Mouse (Mus musculus) G1E (cell line): ENCODE measurements at regions not wholly inside any gene's neighbourhood (a gene's known extent, or its start where the extent isn't known, plus 50 kb on each side); places are given as distances from the start of the nearest gene placed in this dataset.

ENCODE experiments used
- CTCF ChIP-seq: IDR thresholded peaks from 2 replicates; pipeline ENCODE4 v1.5.1; 2012; ENCODE audit warnings: low read depth, low read length, inconsistent platforms, mixed read lengths
- GATA1 ChIP-seq: IDR thresholded peaks from 2 replicates; pipeline ENCODE4 v1.6.1; 2012; ENCODE audit warnings: borderline replicate concordance, low read length, inconsistent platforms, mixed read lengths
- GATA2 ChIP-seq: IDR thresholded peaks from 2 replicates; pipeline ENCODE4 v1.6.1; 2012; ENCODE audit warnings: low read depth, low read length, inconsistent platforms, borderline replicate concordance
- POLR2AphosphoS5 ChIP-seq: IDR thresholded peaks from 2 replicates; pipeline ENCODE4 v1.6.1; 2012; ENCODE audit warnings: low read depth, low read length, inconsistent platforms; ENCODE audit not compliant: insufficient replicate concordance
- TAL1 ChIP-seq: conservative IDR thresholded peaks from 2 replicates; pipeline ENCODE4 v1.6.1; 2012; ENCODE audit warnings: low read depth, low read length, inconsistent platforms, mixed read lengths

DNA sequence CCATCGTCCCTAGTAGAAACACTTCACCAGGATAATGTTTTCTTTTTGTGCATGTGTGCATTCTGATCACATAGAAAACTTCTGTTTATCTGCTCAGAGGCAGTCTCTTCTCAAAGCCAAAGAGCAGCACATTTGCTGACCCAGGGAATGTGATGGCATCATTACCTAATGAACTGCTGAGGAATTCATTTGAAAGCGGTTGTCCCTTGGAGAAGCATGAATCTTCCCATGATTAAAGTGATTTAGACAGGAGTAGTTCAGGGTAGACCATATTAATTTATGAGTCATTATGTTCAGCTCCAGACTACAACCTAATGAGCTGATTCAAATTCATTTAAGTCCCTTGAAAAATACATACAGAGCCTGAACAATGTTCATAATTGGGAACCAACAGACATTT lies 271.1 kb upstream of the Arpp21 start:
- TF ChIP-seq CTCF (no peak), TAL1 (no peak), GATA1 (no peak), GATA2 (no peak), POLR2AphosphoS5 (no peak)
